Comparison of ENCODE assay signal across 1 mouse cellular context in genomic region chr16:92305519-92305918, GRCm38 (mm10).
TF ChIP-seq lines count a peak whose summit lies in the region.

No protein-coding gene starts in this region.

TF ChIP-seq in MEL, 35 proteins besides CTCF, POLR2A, EP300 and RAD21 (continued from another document):
- TF ChIP-seq GABPA (IDR thresholded peaks at IDR 0.05; ENCODE audit: low read depth, low read length) (no peak), MYB (IDR thresholded peaks at IDR 0.05; ENCODE audit: low read depth, low read length) (no peak), POLR2AphosphoS5 (IDR thresholded peaks at IDR 0.05; ENCODE audit: borderline replicate concordance, low read depth, low read length) (no peak), USF2 (IDR thresholded peaks at IDR 0.05; ENCODE audit: borderline replicate concordance in 1 of 2, insufficient read depth in 1 of 2, low read depth in 1 of 2, low read length in 2 of 2) (no peak), MEF2A (IDR thresholded peaks at IDR 0.05; ENCODE audit: extremely low read depth, insufficient replicate concordance, low read depth, low read length, poor library complexity, severe bottlenecking) (no peak), USF1 (IDR thresholded peaks at IDR 0.05; ENCODE audit: low read depth, low read length) (no peak)
